Mouse (Mus musculus) spleen, postnatal 0 days (tissue): ENCODE data around the gene Fbxo36. TPM values are rescaled to one million over a fixed set of nuclear protein-coding genes. Genes with fewer than 3 reads are reported as not detected.

Experiments
- polyA plus RNA-seq: library from polyadenylated mRNA; unstranded; fragments of >200 nt; fragmentation: Nextera tagmentation; extraction: Ambion mirVana; gene quantifications from 2 replicates; pipeline ENCODE4 v1.2.1, GENCODE M21; 2015

Gene Fbxo36
- 7.3 and 8.0 TPM in 2 replicates for polyA plus RNA-seq

GRCm38 (mm10) chr1:84839309-84840017 lies at the start of gene Fbxo36:
Gene Fbxo36 (plus strand): TSS chr1:84839841.

GRCm38 (mm10) chr1:84840018-84840664 lies 500 bp downstream of the Fbxo36 start, which contains the start of gene Trip12:
Gene Trip12 (minus strand): TSS chr1:84840516.

GRCm38 (mm10) chr1:84934503-84935333 lies 95.1 kb downstream of the Fbxo36 start, which contains the start of gene Slc16a14:
Gene Slc16a14 (minus strand): TSS chr1:84935134.

Other genes starting within 250 kb of the Fbxo36 start
- gene Dner, start 143.6 kb upstream of the Fbxo36 start, polyA plus RNA-seq = 0.18 and 0.29 TPM in 2 replicates
- gene Trip12, start 675 bp downstream of the Fbxo36 start, polyA plus RNA-seq = 39.7 and 40.5 TPM in 2 replicates
- gene Slc16a14, start 95.3 kb downstream of the Fbxo36 start, polyA plus RNA-seq = 0.37 and 0.53 TPM in 2 replicates